Mouse (Mus musculus): ENCODE data around the gene Inpp5b. TPM values are rescaled to one million over a fixed set of nuclear protein-coding genes. Genes with fewer than 3 reads are reported as not detected.

Gene Inpp5b
- 62.1 and 93.3 TPM in 2 replicates for polyA plus RNA-seq (2012; rRNA removed)

DNA sequence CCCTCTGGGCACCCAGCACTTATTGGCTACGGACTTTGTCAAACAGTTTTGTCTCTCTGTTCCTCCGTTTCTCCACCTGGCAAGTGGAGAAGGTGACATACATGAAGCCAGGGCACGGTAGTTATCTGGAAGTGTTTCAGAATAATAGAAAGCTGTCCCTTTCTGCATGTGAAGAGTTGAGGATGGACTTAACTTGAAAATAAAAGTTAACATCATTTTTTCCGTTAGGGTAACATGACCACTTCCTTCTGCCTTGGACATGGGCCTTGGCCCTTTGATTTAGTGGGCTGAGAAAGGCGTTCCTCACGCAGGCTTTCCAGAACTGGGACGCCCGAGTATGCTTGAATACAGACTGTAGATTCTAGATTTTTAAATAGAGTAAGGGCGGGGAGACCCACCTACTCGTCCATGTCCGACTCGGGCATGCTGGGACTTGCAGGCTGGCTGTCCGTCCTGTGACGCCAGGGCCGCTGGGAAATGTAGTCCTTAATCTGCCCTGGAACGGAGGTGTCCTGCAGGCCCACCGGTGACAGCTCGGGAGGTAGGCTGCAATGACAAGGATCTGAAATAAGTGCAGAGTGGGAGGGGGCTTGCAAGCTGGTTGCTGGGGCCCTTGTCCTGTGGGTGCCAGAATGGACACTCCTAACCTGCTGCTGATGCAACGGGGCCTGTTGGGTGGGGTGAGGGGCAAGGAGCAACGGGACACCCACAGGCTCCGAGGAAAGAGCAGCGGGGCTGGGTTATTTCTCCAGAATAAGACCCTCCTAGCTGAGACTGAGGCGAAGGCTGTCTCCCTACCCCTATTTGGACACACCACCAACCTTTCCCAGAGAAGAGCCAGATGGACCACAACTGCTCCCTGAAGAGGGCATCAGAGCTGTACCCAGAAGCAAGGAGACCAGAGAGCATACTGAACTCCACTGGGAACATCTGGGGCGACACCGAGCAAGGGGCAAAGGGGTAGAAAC is at the start of gene Inpp5b:
TSS of gene Inpp5b (plus strand) at position 475 of the 968 bp plus-strand sequence.
- peak; percentile 82 for DNase-seq
- no peaks in the 10 kb centered on the region for H3K4me1 ChIP-seq (ENCODE audit: control insufficient read depth, insufficient read depth, low read length)
- TF ChIP-seq POLR2A (IDR thresholded peaks at IDR 0.05; ENCODE audit: borderline replicate concordance, extremely low read depth, low read depth, low read length): peak; percentile 57; the same call in 1 of the 2 replicates
- TF ChIP-seq CTCF (IDR thresholded peaks at IDR 0.05; ENCODE audit: insufficient read depth, low read length): no peak
- 9% methylated on average over 25 of the region's 25 CpGs for WGBS
- peak within 1 kb of the TSS; percentile 89 for H3K4me3 ChIP-seq (replicated peaks; ENCODE audit: extremely low read depth, low read depth, low read length)

DNA sequence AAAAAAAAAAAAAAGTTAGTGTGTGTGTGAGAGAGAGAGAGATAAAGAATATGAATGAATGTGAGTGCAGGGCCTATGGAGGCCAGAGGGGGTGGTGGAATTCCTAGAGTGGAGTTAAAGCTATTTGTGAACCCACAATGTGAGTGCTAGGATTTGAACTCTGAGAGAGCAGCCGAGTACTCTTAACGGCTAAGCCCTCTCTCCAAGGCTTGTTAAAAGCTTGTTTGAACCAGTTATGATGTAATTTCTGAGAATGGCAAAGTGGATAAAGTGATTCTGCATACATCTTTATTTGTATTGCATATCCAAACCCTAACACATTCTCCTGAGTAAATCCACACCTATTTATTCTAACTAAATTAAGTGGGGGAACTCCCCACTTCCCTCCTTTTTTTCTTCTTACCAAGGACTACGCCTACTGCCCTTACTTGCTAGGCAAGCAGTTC is 49.2 kb upstream of the Inpp5b start:
- no peak for DNase-seq
- Histone ChIP-seq H3K4me3 (replicated peaks; ENCODE audit: extremely low read depth, low read depth, low read length) (no peak overlapping the region), H3K4me1 (ENCODE audit: control insufficient read depth, insufficient read depth, low read length) (peaks cover 3% of the 10 kb centered on the region)
- WGBS: 47% methylated on average over 3 of the region's 3 CpGs
- TF ChIP-seq CTCF (IDR thresholded peaks at IDR 0.05; ENCODE audit: insufficient read depth, low read length): no peak
- no peak for TF ChIP-seq POLR2A (IDR thresholded peaks at IDR 0.05; ENCODE audit: borderline replicate concordance, extremely low read depth, low read depth, low read length)

DNA sequence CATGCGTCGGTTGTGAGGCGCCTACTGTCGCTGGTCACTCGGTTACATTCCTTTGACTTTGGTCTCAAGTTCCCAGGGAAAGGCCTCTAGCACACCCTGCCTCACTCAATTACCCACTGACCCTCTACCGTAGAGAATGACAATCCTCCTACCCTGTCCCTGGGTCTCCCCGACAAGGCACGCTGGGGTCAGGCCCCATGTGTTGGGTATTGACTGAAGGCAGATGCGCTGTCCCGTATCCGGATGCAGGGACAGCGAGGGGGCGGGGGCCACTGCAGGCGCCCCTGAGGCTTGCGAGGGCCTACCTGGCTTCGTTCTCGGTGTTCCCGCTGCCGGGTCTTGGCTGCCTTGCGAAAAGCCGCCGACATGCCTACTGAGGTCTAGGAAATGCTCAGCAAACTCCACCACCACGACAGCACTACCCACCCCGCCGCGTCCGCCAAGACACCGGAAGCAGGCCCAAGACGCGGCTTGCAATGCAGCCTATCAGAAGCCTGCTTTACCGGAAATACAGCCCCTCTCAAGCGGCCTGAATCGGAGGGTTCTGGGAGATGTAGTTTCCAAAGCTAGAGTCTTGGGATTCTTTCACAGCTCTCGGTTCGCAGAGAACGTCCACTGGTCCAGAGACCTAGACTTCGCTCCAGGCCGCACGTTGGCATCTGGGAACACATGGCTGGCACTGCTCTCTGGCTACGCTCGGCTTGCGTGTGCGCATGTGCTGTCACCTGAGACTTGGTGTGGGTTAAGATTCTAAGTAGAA is 48.3 kb upstream of the Inpp5b start, which contains the start of gene Utp11:
TSS of gene Utp11 (minus strand) at position 466 of the 760 bp plus-strand sequence.
- Histone ChIP-seq H3K4me3 (replicated peaks; ENCODE audit: extremely low read depth, low read depth, low read length) (peak within 1 kb of the TSS; percentile 91), H3K4me1 (ENCODE audit: control insufficient read depth, insufficient read depth, low read length) (peaks cover 3% of the 10 kb centered on the region)
- WGBS: 1% methylated on average over 43 of the region's 43 CpGs
- peak; percentile 77; the same call in 1 of the 2 replicates for TF ChIP-seq POLR2A (IDR thresholded peaks at IDR 0.05; ENCODE audit: borderline replicate concordance, extremely low read depth, low read depth, low read length)
- no peak for TF ChIP-seq CTCF (IDR thresholded peaks at IDR 0.05; ENCODE audit: insufficient read depth, low read length)
- peak; percentile 84 for DNase-seq

DNA sequence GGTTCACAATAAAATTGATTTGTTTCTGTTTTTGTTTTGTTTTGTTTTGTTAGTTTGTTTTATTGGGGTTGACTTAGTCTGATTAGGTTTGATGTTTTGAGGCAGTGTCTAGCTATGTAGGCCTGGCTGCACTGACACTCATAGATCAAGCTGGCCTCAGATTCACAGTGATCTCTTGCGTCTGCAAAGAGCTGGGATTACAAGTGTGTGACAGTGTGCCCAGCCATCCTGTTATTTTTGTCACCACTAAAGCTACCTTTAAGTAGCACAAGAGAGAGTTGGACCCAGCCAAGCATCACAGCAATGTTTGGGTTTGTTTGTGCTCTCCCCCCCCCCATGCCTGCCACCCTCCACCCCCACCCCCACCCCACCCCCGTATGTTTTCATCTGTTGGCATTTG is 47.1 kb upstream of the Inpp5b start:
- WGBS: 86% methylated on average over 2 of the region's 2 CpGs
- DNase-seq: no peak
- no peak overlapping the region for H3K4me3 ChIP-seq (replicated peaks; ENCODE audit: extremely low read depth, low read depth, low read length)
- TF ChIP-seq POLR2A (IDR thresholded peaks at IDR 0.05; ENCODE audit: borderline replicate concordance, extremely low read depth, low read depth, low read length) (no peak), CTCF (IDR thresholded peaks at IDR 0.05; ENCODE audit: insufficient read depth, low read length) (no peak)
- H3K4me1 ChIP-seq (ENCODE audit: control insufficient read depth, insufficient read depth, low read length): peaks cover 3% of the 10 kb centered on the region

DNA sequence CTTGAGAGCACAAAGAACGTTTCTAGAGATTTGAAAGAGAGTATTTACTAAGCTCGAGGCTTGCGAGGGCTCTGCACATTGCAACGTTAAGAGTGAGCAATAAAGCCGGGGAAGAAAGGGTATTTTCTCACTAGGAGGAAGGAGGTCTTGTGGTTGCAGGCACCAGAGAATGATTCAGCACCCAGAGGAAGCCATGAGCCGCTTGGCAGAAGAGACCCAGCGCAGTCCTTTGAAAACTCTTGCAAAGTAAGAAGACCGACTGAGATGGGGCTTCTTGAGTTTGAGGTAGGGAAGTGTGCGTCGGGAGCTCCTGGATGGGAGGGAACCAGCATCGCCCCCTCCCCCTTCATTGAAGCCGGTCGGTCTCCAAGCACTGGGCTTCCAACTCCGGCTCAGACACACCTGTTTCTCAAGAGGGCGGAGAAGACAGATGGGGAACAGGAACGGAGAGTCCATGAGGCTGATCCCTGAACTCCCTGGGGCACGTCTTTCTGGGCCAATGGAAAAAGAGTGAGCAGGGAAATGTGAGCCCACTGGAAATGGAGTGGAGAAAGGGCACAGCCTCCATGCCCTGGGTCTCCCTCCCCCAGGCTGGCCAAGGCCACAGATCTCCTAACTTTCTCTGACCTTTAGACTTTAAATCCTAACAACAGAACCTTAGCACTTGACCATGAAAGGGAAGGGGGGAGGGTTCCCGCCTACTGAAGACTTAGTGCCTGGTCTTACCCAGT is 45.7 kb upstream of the Inpp5b start:
- no peak overlapping the region for H3K4me3 ChIP-seq (replicated peaks; ENCODE audit: extremely low read depth, low read depth, low read length)
- DNase-seq: no peak
- WGBS: 18% methylated on average over 18 of the region's 18 CpGs

DNA sequence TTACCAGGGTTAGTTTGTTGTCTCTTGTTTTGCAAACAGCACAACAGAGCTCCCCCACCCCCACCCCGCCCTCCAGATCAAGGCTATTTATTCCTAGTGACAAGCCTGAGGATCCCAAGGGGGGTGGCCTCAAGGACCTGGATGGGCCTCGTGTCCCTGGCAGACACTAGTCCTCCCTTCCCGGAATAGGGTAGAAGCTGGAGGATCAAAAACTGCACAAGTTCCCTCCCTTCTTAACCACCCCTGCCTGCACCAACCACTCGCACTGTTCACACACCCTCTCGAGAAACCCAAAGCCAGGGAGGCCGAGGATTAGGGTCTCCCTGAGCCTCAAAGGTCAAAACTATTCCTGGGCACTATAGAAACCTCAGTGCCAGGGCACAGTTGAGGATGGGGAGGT is 41.9 kb upstream of the Inpp5b start:
- WGBS: 48% methylated on average over 6 of the region's 6 CpGs
- H3K4me3 ChIP-seq (replicated peaks; ENCODE audit: extremely low read depth, low read depth, low read length): no peak overlapping the region
- H3K4me1 ChIP-seq (ENCODE audit: control insufficient read depth, insufficient read depth, low read length): peaks cover 19% of the 10 kb centered on the region
- no peak for TF ChIP-seq CTCF (IDR thresholded peaks at IDR 0.05; ENCODE audit: insufficient read depth, low read length)
- TF ChIP-seq POLR2A (IDR thresholded peaks at IDR 0.05; ENCODE audit: borderline replicate concordance, extremely low read depth, low read depth, low read length): no peak
- DNase-seq: no peak

More for the DNA sequence above, 45.7 kb upstream of the Inpp5b start:
- H3K4me1 ChIP-seq (ENCODE audit: control insufficient read depth, insufficient read depth, low read length): peaks cover 3% of the 10 kb centered on the region
- TF ChIP-seq POLR2A (IDR thresholded peaks at IDR 0.05; ENCODE audit: borderline replicate concordance, extremely low read depth, low read depth, low read length): no peak
- no peak for TF ChIP-seq CTCF (IDR thresholded peaks at IDR 0.05; ENCODE audit: insufficient read depth, low read length)

DNA sequence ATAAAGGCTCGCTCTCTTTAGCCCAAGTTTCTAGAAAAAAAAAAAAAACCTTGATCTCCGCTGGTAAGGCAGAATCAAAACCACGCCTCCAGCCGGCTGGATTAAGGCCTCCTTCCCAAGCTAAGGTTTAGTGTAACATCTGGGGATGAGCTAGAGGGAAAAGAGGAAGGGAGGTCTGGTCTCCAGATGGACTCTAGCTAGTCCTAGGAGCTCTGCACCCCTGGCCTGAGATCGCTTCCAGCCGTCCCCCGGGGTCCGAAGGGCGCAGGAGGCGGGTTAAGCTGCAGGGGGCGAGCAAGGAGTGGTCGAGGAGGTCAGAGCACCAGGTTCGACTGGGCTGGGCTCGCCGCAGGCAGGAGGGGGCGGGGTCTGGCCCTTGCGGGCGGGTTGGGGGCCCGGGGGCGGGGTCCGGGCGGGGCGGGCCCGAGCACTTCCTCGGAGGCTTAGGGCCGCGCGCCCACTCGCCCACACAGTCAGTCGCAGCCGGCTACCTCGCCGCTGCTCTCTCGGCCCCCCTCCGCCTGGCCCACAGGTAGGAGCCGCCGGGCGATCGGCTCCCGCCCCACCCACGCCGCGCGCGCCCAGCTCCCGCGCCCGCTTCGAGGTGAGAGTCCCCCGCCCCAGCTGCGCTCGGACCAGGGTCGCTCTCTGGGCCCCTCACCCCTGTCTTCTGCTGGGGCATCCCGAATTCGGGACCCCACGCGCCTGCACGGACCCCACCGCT is 41.2 kb upstream of the Inpp5b start, which contains the start of gene Fhl3:
TSS of gene Fhl3 (plus strand) at position 454 of the 724 bp plus-strand sequence.
- Histone ChIP-seq H3K4me1 (ENCODE audit: control insufficient read depth, insufficient read depth, low read length) (peaks cover 21% of the 10 kb centered on the region), H3K4me3 (replicated peaks; ENCODE audit: extremely low read depth, low read depth, low read length) (peak within 1 kb of the TSS; percentile 60)
- peak; percentile 36 for DNase-seq
- TF ChIP-seq POLR2A (IDR thresholded peaks at IDR 0.05; ENCODE audit: borderline replicate concordance, extremely low read depth, low read depth, low read length) (no peak), CTCF (IDR thresholded peaks at IDR 0.05; ENCODE audit: insufficient read depth, low read length) (no peak)
- WGBS: 2% methylated on average over 52 of the region's 59 CpGs

All from lung, adult 2 months (tissue).